Mouse (Mus musculus): ENCODE measurements around the gene Mtrex. TPM values are rescaled to one million over a fixed set of nuclear protein-coding genes. Genes with fewer than 3 reads are reported as not detected.

Mtrex gene
- polyA plus RNA-seq (2017; shearing (Covaris generic)) = 77.0 TPM

GRCm38 (mm10) chr13:112927287-112928001, at the start of gene Mtrex, which contains the start of gene Dhx29:
Mtrex (minus strand) TSS chr13:112927398.
Dhx29 (plus strand) TSS chr13:112927454.

Other genes with a start within 250 kb of the Mtrex start
- gene Plpp1, start 126.6 kb downstream of the Mtrex start, polyA plus RNA-seq (2017; shearing (Covaris generic)) = not detected
- gene Dhx29, start 56 bp upstream of the Mtrex start, polyA plus RNA-seq (2017; shearing (Covaris generic)) = 23.8 TPM
- 1.5 TPM for gene Ccno, start 60.4 kb upstream of the Mtrex start, polyA plus RNA-seq (2017; shearing (Covaris generic))
- not detected for gene Mcidas, start 66.4 kb upstream of the Mtrex start, polyA plus RNA-seq (2017; shearing (Covaris generic))
- not detected for gene Cdc20b, start 107.7 kb upstream of the Mtrex start, polyA plus RNA-seq (2017; shearing (Covaris generic))
- not detected for gene Gpx8, start 119.0 kb upstream of the Mtrex start, polyA plus RNA-seq (2017; shearing (Covaris generic))
- not detected for gene Gzma, start 173.6 kb upstream of the Mtrex start, polyA plus RNA-seq (2017; shearing (Covaris generic))